Mouse (Mus musculus) small intestine, adult 2 months (tissue): ENCODE measurements around the gene Mrgprb4.

Experiments
- CTCF ChIP-seq: fragments of 200-500 bp; IDR thresholded peaks from 2 replicates; pipeline ENCODE4 v1.5.1; 2012; ENCODE audit warnings: low read depth, mild to moderate bottlenecking, control low read depth, inconsistent platforms, low read length, moderate library complexity, mixed read lengths; ENCODE audit not compliant: insufficient replicate concordance, insufficient read length; ENCODE audit errors: extremely low read depth
- POLR2A ChIP-seq: fragments of 200-500 bp; IDR thresholded peaks from 2 replicates; pipeline ENCODE4 v1.6.1; 2012; ENCODE audit warnings: low read depth, mild to moderate bottlenecking, control low read depth, inconsistent platforms, low read length, moderate library complexity

GRCm38 (mm10) chr7:48168919-48169318, 30.2 kb downstream of the Mrgprb4 start, which contains the start of gene Mrgprb5:
- TF ChIP-seq CTCF (no peak), POLR2A (no peak)
